Mouse (Mus musculus): ENCODE data around the gene Nploc4.

GRCm38 (mm10) chr11:120378031-120378610, 59.4 kb downstream of the Nploc4 start:
- TF ChIP-seq POLR2A (IDR thresholded peaks at IDR 0.05; ENCODE audit: borderline replicate concordance, low read depth, low read length) (no peak), CTCF (IDR thresholded peaks at IDR 0.05; ENCODE audit: low read depth, low read length) (no peak)
